Mouse (Mus musculus) midbrain, embryonic 14.5 days (tissue): ENCODE measurements around the gene Nsg2. TPM values are rescaled to one million over a fixed set of nuclear protein-coding genes. Genes with fewer than 3 reads are reported as not detected.

Source experiments
- ATAC-seq: fragments of 200-750 bp; cut with Nextera tagmentation; 2 replicates; pipeline ENCODE4 v1.8.0; 2017; ENCODE audit warnings: moderate number of reproducible peaks, moderate library complexity; ENCODE audit not compliant: low FRiP score, low TSS enrichment
- DNase-seq: peaks from one replicate; pipeline ENCODE4 v3.0.0-alpha.2; 2015
- H3K27ac ChIP-seq: fragments of 300-500 bp; sonication (generic); replicated peaks from 2 replicates; pipeline ENCODE4 v1.5.1; 2014; ENCODE audit warnings: mild to moderate bottlenecking, low read depth, low read length, moderate library complexity
- H3K27me3 ChIP-seq: fragments of 300-500 bp; sonication (generic); 2 replicates; pipeline ENCODE4 v1.6.1; 2014; ENCODE audit warnings: low read length, control low read depth, mixed read lengths; ENCODE audit not compliant: control insufficient read depth, insufficient read depth
- H3K36me3 ChIP-seq: fragments of 300-500 bp; sonication (generic); 2 replicates; pipeline ENCODE4 v1.6.1; 2014; ENCODE audit warnings: low read length, control low read depth; ENCODE audit not compliant: control insufficient read depth, insufficient read depth
- H3K4me1 ChIP-seq: fragments of 300-500 bp; sonication (generic); 2 replicates; pipeline ENCODE4 v1.6.1; 2014; ENCODE audit warnings: mild to moderate bottlenecking, antibody characterized with exemption, low read length, control low read depth; ENCODE audit not compliant: control insufficient read depth, insufficient read depth
- H3K4me2 ChIP-seq: fragments of 300-500 bp; sonication (generic); 2 replicates; pipeline ENCODE4 v1.6.1; 2014; ENCODE audit warnings: mild to moderate bottlenecking, low read length, moderate library complexity
- H3K4me3 ChIP-seq: fragments of 300-500 bp; sonication (generic); replicated peaks from 2 replicates; pipeline ENCODE4 v1.5.1; 2014; ENCODE audit warnings: low read depth, low read length
- H3K9ac ChIP-seq: fragments of 300-500 bp; sonication (generic); replicated peaks from 2 replicates; pipeline ENCODE4 v1.6.1; 2014; ENCODE audit warnings: mild to moderate bottlenecking, low read length, moderate library complexity
- H3K9me3 ChIP-seq: fragments of 300-500 bp; sonication (generic); 2 replicates; pipeline ENCODE4 v1.6.1; 2016; ENCODE audit warnings: low read length, control low read depth, mixed read lengths; ENCODE audit not compliant: control insufficient read depth
- WGBS: fragments of 180-500 bp; shearing (Covaris S2); extraction: QIAGEN DNeasy Blood & Tissue Kit; methylation state at CpG from one replicate; pipeline ENCODE4 v1.1.7; 2014; 5-methylcytosine and 5-hydroxymethylcytosine counted together
- polyA plus RNA-seq: library from polyadenylated mRNA; unstranded; fragments of >200 nt; fragmentation: Nextera tagmentation; extraction: Ambion mirVana; gene quantifications from 2 replicates; pipeline ENCODE4 v1.2.1, GENCODE M21; 2014

Gene Nsg2
- polyA plus RNA-seq, 1 experiment from 2014 or later = 209 TPM

DNA sequence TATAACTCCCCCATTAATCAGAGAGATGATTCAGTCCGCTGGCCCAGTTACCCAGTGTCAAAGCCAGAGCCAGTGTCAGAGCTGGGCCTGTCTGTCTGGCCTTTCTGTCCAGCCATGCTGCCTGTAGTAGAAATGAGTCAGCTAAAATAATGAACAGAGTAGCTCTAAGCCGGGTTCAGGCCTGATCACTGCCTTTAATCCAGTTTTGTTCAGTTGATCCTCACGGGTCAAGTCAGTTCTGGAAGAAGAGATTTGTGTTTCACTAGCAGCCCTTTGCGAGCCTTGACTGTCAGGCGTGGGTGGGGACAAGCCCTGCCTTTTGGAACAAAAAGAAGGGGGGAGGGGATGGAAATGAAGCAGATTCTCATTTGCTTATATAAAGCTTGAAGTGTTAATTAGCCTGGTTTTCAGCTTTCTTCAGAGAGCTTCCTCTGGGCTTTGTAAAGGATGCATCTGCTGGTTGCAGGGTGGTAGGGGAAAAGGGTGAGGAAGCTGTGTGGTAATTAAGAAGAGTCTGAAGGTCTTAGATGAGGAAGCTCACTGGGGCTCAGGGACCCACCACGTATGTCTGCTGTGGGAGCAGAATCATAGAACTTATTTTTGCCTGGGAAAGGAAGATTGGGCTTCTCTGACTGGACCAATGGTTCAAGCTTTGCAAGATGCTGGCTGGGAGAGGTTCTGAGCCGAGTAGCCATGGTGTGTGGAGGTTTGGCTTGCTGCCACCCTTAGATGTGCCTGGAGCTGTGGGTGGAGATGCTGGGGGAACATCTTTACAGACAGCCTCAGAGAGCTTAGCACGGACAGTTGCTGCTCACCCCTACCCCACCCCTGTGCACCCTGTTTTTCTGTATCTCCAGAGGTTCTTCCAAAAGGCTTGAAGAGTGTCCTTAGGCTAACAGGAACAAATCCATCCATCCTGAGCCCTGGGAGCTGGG lies 20.0 kb downstream of the Nsg2 start:
- Histone ChIP-seq H3K4me2 (0 out of 2 replicates have a peak overlapping the region, but pooled peaks have one; percentile 16), H3K36me3 (peaks cover 51% of the 10 kb centered on the region), H3K4me3 (no peak overlapping the region), H3K27me3 (no peaks in the 10 kb centered on the region), H3K4me1 (peaks cover 79% of the 10 kb centered on the region), H3K9me3 (no peaks in the 10 kb centered on the region), H3K9ac (no peak overlapping the region), H3K27ac (peak overlapping the region; percentile 75)
- 18% methylated on average over 8 of the region's 8 CpGs for WGBS
- ATAC-seq (peak; percentile 38), DNase-seq (peak; percentile 73)

DNA sequence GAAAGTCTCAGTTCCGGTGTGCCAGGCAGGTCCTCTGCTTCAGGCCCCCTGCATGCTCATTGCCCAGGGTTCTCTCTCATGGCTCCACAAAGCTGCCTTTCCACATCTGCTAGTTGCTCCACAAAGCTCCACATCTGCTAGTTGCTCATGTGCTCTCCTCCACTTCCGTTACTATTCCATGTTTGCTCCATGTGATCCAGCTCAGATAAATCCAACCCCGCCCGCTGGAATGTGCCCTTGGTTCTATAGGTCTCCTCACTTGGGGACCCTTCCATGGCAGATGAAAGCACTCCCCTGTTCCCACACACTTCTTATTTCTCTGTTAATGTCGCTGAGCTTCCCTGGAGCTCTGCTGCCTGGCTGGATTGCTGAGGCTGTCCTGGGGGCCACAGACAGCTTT lies 26.4 kb downstream of the Nsg2 start:
- H3K4me3 ChIP-seq = no peak overlapping the region
- peak overlapping the region; percentile 33 for H3K4me2 ChIP-seq
- ATAC-seq (no peak), DNase-seq (no peak)
- H3K4me1 ChIP-seq = peaks cover 64% of the 10 kb centered on the region
- peak overlapping the region; percentile 87 for H3K27ac ChIP-seq
- no peaks in the 10 kb centered on the region for H3K27me3 ChIP-seq
- WGBS = 60% methylated on average over 5 of the region's 5 CpGs
- H3K9me3 ChIP-seq = no peaks in the 10 kb centered on the region
- H3K9ac ChIP-seq = peak overlapping the region; percentile 30
- H3K36me3 ChIP-seq = peaks cover 23% of the 10 kb centered on the region

DNA sequence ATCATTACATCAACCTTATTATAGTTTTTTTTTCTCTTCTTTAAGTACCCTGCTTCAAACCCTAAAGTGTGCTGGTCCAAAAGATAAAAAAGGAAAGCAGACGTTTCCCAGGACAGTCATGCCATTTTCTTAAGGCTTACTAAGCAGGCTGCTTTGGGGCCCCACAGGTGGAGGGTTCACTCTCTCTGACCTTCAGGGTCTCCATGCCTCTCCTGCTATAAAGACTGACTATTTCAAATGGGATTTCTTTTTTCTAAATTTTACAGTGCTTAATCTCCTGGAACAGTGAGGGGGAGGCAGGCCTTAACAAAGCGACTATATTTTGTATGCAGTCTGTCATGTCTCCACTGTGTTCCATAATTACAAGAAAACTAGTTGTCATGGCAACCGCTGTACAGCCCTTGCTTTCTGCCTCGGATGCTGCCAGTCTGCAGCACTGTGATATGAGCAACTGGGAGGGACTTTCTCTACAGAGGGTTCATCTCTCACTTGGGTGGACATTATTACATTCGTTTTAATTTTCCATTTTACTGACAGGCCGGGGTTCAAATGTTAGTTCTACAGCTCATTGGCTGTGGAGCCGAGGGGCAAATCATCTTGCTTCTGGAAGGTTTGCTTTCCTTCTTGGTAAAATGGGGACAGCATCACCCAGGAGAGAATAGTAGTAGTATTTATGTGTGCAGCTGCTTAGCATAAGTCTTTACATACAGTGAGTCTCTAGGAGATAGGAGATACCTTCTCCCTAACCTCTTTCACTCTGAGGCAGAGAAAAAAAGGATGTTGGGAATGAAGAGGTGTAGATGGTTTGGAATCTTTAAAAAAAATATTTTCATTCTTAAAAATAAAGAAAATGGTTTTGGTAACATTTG lies 27.4 kb downstream of the Nsg2 start:
- Histone ChIP-seq H3K4me3 (no peak overlapping the region), H3K27me3 (no peaks in the 10 kb centered on the region), H3K27ac (peak overlapping the region; percentile 87), H3K4me2 (peak overlapping the region; percentile 33), H3K9ac (peak overlapping the region; percentile 1; the same call in 1 of the 2 replicates), H3K4me1 (peaks cover 62% of the 10 kb centered on the region), H3K36me3 (peaks cover 20% of the 10 kb centered on the region), H3K9me3 (no peaks in the 10 kb centered on the region)
- WGBS = 20% methylated on average over 7 of the region's 7 CpGs
- DNase-seq (peak; percentile 95), ATAC-seq (peak; percentile 91)

DNA sequence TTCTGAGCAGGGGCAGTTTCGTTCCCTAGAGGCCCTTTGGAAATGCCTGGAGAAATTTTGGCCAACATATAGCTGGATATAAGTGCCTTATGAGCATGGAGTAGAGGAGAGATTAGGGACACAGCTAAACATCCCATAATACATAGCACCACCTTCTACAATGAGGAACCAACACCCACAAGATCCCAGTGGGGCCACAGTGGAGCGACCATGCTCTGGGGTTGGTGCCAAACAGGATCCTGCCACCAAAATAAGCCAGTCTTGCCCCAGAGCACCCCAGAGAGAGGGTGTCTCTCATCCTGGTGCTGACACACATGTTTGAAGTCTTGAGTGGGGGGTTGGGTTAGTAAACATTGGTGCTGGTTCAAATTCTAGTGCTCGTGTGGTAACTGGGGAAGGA lies 28.3 kb downstream of the Nsg2 start:
- Histone ChIP-seq H3K4me2 (0 out of 2 replicates have a peak overlapping the region, but pooled peaks have one; percentile 33), H3K9me3 (no peaks in the 10 kb centered on the region), H3K27me3 (no peaks in the 10 kb centered on the region), H3K4me3 (no peak overlapping the region), H3K4me1 (peaks cover 62% of the 10 kb centered on the region), H3K36me3 (peaks cover 12% of the 10 kb centered on the region; the same call in 1 of the 2 replicates), H3K27ac (peak overlapping the region; percentile 78), H3K9ac (no peak overlapping the region)
- ATAC-seq (no peak), DNase-seq (no peak)
- 85% methylated on average over 3 of the region's 3 CpGs for WGBS

DNA sequence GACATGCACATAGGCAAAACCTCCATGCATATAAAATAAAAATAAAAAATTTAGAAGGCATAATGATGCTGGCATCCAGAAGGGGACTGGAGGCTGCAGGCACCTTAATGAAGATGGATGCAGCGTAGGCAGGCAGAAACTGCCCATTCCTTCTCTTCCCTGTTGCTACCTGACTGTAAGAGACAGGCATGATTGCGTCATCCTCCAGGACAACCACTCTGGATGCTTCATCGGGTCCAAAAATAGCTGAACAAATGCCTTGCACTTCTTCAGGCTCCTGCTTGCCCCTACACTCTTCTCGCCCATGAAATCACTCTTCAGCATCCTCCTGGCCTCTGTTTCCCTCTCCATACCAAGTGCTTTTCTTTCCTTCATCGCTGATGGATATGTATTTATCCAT lies 29.1 kb downstream of the Nsg2 start:
- H3K4me1 ChIP-seq = peaks cover 60% of the 10 kb centered on the region
- 80% methylated on average over 5 of the region's 5 CpGs for WGBS

DNA sequence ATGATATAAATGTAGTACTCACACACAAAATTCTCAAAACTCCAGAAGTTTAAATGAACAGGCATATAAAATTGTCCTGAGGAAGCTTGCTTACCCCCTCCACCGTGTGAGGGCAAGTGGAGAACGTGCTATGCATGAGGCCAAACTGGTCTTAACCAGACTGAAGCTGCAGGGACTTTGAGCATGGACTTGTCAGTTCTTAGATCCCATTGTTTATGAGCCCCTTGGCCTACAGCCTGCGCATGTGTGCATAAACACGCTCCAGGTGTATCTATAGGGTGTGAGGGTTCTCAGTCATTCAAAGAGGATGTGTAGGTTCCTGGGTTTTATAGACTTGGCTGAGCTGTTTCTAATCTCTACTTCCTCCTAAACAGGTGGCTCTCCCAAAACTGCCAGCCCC lies 31.1 kb downstream of the Nsg2 start:
- no peak for ATAC-seq
- no peak overlapping the region for H3K9ac ChIP-seq
- no peaks in the 10 kb centered on the region for H3K27me3 ChIP-seq
- no peak overlapping the region for H3K4me2 ChIP-seq
- 91% methylated on average over 4 of the region's 4 CpGs for WGBS
- peaks cover 57% of the 10 kb centered on the region for H3K4me1 ChIP-seq
- DNase-seq = no peak
- no peaks in the 10 kb centered on the region for H3K9me3 ChIP-seq
- peaks cover 18% of the 10 kb centered on the region; the same call in 1 of the 2 replicates for H3K36me3 ChIP-seq
- no peak overlapping the region for H3K4me3 ChIP-seq
- H3K27ac ChIP-seq = no peak overlapping the region

More for the DNA sequence above, 29.1 kb downstream of the Nsg2 start:
- no peak for DNase-seq
- Histone ChIP-seq H3K9me3 (no peaks in the 10 kb centered on the region), H3K36me3 (peaks cover 12% of the 10 kb centered on the region; the same call in 1 of the 2 replicates), H3K27me3 (no peaks in the 10 kb centered on the region), H3K4me3 (no peak overlapping the region), H3K27ac (peak overlapping the region; percentile 78), H3K4me2 (no peak overlapping the region), H3K9ac (no peak overlapping the region)
- ATAC-seq = no peak

DNA sequence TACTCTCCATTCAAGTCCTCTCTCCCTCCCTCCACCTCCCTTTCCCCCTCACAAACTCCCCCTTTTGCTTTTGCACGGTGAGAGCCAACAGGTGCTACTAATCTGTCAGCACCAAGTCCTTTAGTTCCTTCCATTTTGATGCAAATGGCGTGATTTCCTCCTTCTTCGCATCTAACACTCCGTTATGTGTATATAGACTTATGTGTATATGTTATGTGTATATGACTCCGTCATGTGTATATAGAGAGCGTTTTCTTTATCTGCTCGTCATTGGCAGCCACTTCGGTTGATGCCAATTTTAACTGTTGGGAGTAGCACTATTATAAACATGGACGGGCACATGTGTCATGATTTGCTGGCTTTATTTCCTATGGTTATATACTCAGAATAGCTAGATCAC lies 31.8 kb downstream of the Nsg2 start:
- H3K4me1 ChIP-seq = peaks cover 50% of the 10 kb centered on the region
- no peak overlapping the region for H3K27ac ChIP-seq

DNA sequence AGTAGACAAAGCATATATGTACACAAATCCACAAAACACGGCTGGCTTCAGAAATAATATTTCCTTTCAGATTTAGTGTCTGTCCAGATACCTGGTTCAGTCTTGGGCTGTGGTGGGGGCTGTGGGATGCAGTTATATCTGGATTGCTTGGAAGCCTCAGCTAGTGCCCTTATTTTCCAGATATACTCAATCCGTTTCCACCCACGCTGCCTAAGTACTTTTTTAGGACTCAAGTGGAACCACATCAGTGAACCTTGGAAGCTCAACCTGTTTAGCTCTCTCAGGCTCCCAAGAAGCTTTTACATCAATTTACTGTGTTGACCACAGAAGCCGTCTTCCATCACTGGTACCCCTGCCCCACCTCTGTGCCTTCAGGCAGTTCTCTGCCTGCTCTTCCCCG lies 35.6 kb downstream of the Nsg2 start:
- H3K4me2 ChIP-seq = no peak overlapping the region
- no peaks in the 10 kb centered on the region for H3K27me3 ChIP-seq
- H3K36me3 ChIP-seq = peaks cover 24% of the 10 kb centered on the region; the same call in 1 of the 2 replicates
- no peaks in the 10 kb centered on the region for H3K9me3 ChIP-seq
- DNase-seq (no peak), ATAC-seq (no peak)
- peak overlapping the region; percentile 61 for H3K27ac ChIP-seq
- 79% methylated on average over 5 of the region's 5 CpGs for WGBS
- no peak overlapping the region; the same call in 1 of the 2 replicates for H3K9ac ChIP-seq
- peaks cover 34% of the 10 kb centered on the region for H3K4me1 ChIP-seq
- no peak overlapping the region for H3K4me3 ChIP-seq

More for the DNA sequence above, 31.8 kb downstream of the Nsg2 start:
- H3K27me3 ChIP-seq = no peaks in the 10 kb centered on the region
- no peak overlapping the region for H3K4me3 ChIP-seq
- 84% methylated on average over 9 of the region's 9 CpGs for WGBS
- ATAC-seq (no peak), DNase-seq (no peak)
- no peak overlapping the region for H3K9ac ChIP-seq
- no peak overlapping the region for H3K4me2 ChIP-seq
- no peaks in the 10 kb centered on the region for H3K9me3 ChIP-seq
- peaks cover 21% of the 10 kb centered on the region; the same call in 1 of the 2 replicates for H3K36me3 ChIP-seq
